Mouse (Mus musculus): ENCODE measurements around the gene Rsrc1. TPM values are rescaled to one million over a fixed set of nuclear protein-coding genes. Genes with fewer than 3 reads are reported as not detected.

The Rsrc1 gene
- polyA plus RNA-seq, 1 experiment from 2014 or later, result 54.1 TPM

DNA sequence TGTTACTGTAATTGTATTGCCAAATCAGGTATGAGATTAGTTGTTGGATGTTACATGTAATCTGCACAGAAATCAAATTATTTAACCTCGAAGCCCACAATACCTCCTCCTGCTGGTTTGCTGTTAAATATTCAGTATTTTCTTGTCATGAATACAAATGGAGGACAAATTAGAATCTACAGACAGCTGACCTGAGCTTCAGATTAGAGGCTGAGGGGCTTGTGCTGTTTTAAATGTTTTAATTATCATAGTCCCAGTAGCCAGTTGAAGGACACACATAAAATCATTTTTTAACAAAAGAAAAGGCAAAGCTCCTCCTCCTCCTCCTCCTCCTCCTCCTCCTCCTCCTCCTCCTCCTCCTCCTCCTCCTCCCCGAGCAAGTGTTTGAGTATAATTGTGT is 327.5 kb downstream of the Rsrc1 start:
- Histone ChIP-seq H3K9me3 (no peaks in the 10 kb centered on the region), H3K27ac (replicated peaks) (peak overlapping the region; percentile 58), H3K4me2 (replicated peaks) (no peak overlapping the region), H3K4me1 (0 out of 2 replicates have a peak, but pooled peaks cover 2% of the 10 kb centered on the region), H3K4me3 (no peak overlapping the region), H3K36me3 (no peaks in the 10 kb centered on the region), H3K9ac (replicated peaks) (no peak overlapping the region), H3K27me3 (no peaks in the 10 kb centered on the region)
- ATAC-seq (ENCODE audit: low FRiP score, low read depth), result peak; percentile 53; the same call in 1 of the 2 replicates
- 39% methylated on average over 1 of the region's 2 CpGs for WGBS

- Histone ChIP-seq H3K9me3 (no peaks in the 10 kb centered on the region), H3K9ac (replicated peaks) (no peak overlapping the region), H3K4me3 (no peak overlapping the region), H3K4me1 (0 out of 2 replicates have a peak, but pooled peaks cover 2% of the 10 kb centered on the region), H3K36me3 (no peaks in the 10 kb centered on the region), H3K27ac (replicated peaks) (no peak overlapping the region), H3K27me3 (no peaks in the 10 kb centered on the region), H3K4me2 (replicated peaks) (no peak overlapping the region)
- 38% methylated on average over 7 of the region's 7 CpGs for WGBS
- ATAC-seq (ENCODE audit: low FRiP score, low read depth), result peak; percentile 82
These were observed 328.6 kb downstream of the Rsrc1 start for GRCm38 (mm10) chr3:67309644-67310311.

- Histone ChIP-seq H3K9me3 (no peaks in the 10 kb centered on the region), H3K4me3 (no peak overlapping the region), H3K4me2 (replicated peaks) (no peak overlapping the region), H3K9ac (replicated peaks) (no peak overlapping the region), H3K4me1 (0 out of 2 replicates have a peak, but pooled peaks cover 2% of the 10 kb centered on the region), H3K27me3 (no peaks in the 10 kb centered on the region), H3K36me3 (no peaks in the 10 kb centered on the region), H3K27ac (replicated peaks) (no peak overlapping the region)
- ATAC-seq (ENCODE audit: low FRiP score, low read depth), result no peak
- 63% methylated on average over 2 of the region's 2 CpGs for WGBS
These were observed 330.2 kb downstream of the Rsrc1 start for GRCm38 (mm10) chr3:67311436-67311835.

DNA sequence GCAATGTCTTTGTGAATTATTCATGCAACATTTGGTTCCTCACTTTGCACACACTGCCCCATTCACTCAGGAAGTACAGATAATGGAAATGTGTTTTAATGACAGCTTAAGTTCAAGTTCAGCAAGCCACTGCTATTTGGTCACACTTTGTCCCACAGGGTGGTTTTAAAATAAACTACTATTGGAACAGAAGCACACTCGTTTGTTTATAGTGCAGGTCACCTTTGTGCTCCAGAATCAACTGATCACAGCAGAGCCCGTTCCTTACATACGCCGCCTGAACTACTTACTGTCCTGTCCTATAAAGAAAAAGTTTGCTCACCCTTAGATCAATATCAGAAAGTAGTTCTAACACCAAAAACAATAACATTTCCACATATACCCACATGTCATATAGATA is 341.2 kb downstream of the Rsrc1 start:
- H3K9ac ChIP-seq (replicated peaks), result no peak overlapping the region
- H3K4me2 ChIP-seq (replicated peaks), result no peak overlapping the region
- H3K4me1 ChIP-seq, result no peaks in the 10 kb centered on the region
- no peaks in the 10 kb centered on the region for H3K9me3 ChIP-seq
- no peak overlapping the region for H3K27ac ChIP-seq (replicated peaks)
- ATAC-seq (ENCODE audit: low FRiP score, low read depth), result no peak
- H3K27me3 ChIP-seq, result no peaks in the 10 kb centered on the region
- no peaks in the 10 kb centered on the region for H3K36me3 ChIP-seq
- WGBS, result 89% methylated on average over 4 of the region's 4 CpGs
- H3K4me3 ChIP-seq, result no peak overlapping the region

DNA sequence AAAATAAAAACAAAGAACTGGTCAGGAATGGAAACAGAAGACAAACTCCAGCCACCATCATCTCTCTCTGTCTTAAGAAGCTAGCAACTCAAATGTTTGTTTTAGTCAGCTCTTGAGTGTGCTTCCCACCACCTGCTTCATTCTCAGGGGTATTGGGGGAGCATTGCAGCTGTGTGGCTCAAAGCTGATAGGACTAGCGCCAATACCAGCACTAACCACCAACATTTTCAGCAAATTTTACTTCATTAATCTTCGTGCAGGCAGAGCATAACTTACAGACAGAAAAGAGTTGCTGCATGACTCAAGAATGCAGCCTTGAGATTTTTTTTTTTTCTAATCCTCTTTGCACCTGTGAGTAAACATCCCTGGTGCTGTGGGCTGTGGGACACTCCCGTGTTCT is 358.4 kb downstream of the Rsrc1 start:
- Histone ChIP-seq H3K9ac (replicated peaks) (no peak overlapping the region), H3K4me1 (peaks cover 6% of the 10 kb centered on the region; the same call in 1 of the 2 replicates), H3K4me2 (replicated peaks) (no peak overlapping the region), H3K9me3 (no peaks in the 10 kb centered on the region), H3K27me3 (no peaks in the 10 kb centered on the region), H3K4me3 (no peak overlapping the region), H3K36me3 (no peaks in the 10 kb centered on the region), H3K27ac (replicated peaks) (no peak overlapping the region)
- no peak for ATAC-seq (ENCODE audit: low FRiP score, low read depth)
- 60% methylated on average over 3 of the region's 3 CpGs for WGBS

- no peak overlapping the region for H3K9ac ChIP-seq (replicated peaks)
- no peaks in the 10 kb centered on the region for H3K36me3 ChIP-seq
- H3K27me3 ChIP-seq, result no peaks in the 10 kb centered on the region
- H3K4me3 ChIP-seq, result no peak overlapping the region
- peaks cover 6% of the 10 kb centered on the region; the same call in 1 of the 2 replicates for H3K4me1 ChIP-seq
- WGBS, result 62% methylated on average over 7 of the region's 7 CpGs
- H3K4me2 ChIP-seq (replicated peaks), result no peak overlapping the region
- no peak overlapping the region for H3K27ac ChIP-seq (replicated peaks)
- no peak for ATAC-seq (ENCODE audit: low FRiP score, low read depth)
- no peaks in the 10 kb centered on the region for H3K9me3 ChIP-seq
These were observed 359.7 kb downstream of the Rsrc1 start for GRCm38 (mm10) chr3:67340921-67341320.

GRCm38 (mm10) chr3:67343004-67343662 is 361.9 kb downstream of the Rsrc1 start:
- H3K9me3 ChIP-seq, result no peaks in the 10 kb centered on the region
- no peak overlapping the region for H3K27ac ChIP-seq (replicated peaks)
- no peaks in the 10 kb centered on the region for H3K36me3 ChIP-seq
- no peaks in the 10 kb centered on the region for H3K27me3 ChIP-seq
- ATAC-seq (ENCODE audit: low FRiP score, low read depth), result peak; percentile 14; the same call in 1 of the 2 replicates
- no peak overlapping the region for H3K4me2 ChIP-seq (replicated peaks)
- 58% methylated on average over 5 of the region's 5 CpGs for WGBS
- no peak overlapping the region for H3K9ac ChIP-seq (replicated peaks)
- H3K4me3 ChIP-seq, result no peak overlapping the region
- peaks cover 10% of the 10 kb centered on the region; the same call in 1 of the 2 replicates for H3K4me1 ChIP-seq

- Histone ChIP-seq H3K4me1 (peaks cover 10% of the 10 kb centered on the region; the same call in 1 of the 2 replicates), H3K9me3 (no peaks in the 10 kb centered on the region), H3K4me2 (replicated peaks) (no peak overlapping the region), H3K36me3 (no peaks in the 10 kb centered on the region), H3K27ac (replicated peaks) (no peak overlapping the region), H3K9ac (replicated peaks) (no peak overlapping the region), H3K4me3 (no peak overlapping the region), H3K27me3 (no peaks in the 10 kb centered on the region)
- 0 out of 2 replicates have a peak, but pooled peaks have one; percentile 20 for ATAC-seq (ENCODE audit: low FRiP score, low read depth)
- 8% methylated on average over 2 of the region's 2 CpGs for WGBS
These were observed 363.4 kb downstream of the Rsrc1 start for GRCm38 (mm10) chr3:67344599-67344998.

DNA sequence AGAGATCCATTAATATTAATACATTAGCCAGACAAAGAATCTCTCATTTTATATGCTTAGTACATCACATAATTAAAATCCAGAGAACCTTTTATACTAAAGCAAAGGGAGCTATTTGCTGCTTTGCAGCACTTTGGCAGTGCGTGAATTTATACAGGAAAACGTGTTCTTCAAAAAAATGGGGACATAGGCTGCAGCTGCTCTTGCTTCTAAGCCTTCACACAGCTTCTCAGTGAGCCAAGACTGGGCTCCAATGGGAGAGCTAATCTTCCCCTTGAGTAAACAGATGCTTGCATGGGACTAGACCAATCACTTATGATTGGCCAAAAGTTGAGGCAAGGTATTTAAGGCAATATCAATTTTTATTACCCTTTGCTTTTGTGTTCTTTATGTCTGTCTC is 365.5 kb downstream of the Rsrc1 start:
- no peak for ATAC-seq (ENCODE audit: low FRiP score, low read depth)
- Histone ChIP-seq H3K4me3 (no peak overlapping the region), H3K27me3 (no peaks in the 10 kb centered on the region), H3K27ac (replicated peaks) (no peak overlapping the region; the same call in 1 of the 2 replicates), H3K36me3 (no peaks in the 10 kb centered on the region), H3K4me1 (peaks cover 9% of the 10 kb centered on the region; the same call in 1 of the 2 replicates), H3K9me3 (no peaks in the 10 kb centered on the region), H3K9ac (replicated peaks) (no peak overlapping the region), H3K4me2 (replicated peaks) (no peak overlapping the region)
- WGBS, result 55% methylated on average over 2 of the region's 2 CpGs

DNA sequence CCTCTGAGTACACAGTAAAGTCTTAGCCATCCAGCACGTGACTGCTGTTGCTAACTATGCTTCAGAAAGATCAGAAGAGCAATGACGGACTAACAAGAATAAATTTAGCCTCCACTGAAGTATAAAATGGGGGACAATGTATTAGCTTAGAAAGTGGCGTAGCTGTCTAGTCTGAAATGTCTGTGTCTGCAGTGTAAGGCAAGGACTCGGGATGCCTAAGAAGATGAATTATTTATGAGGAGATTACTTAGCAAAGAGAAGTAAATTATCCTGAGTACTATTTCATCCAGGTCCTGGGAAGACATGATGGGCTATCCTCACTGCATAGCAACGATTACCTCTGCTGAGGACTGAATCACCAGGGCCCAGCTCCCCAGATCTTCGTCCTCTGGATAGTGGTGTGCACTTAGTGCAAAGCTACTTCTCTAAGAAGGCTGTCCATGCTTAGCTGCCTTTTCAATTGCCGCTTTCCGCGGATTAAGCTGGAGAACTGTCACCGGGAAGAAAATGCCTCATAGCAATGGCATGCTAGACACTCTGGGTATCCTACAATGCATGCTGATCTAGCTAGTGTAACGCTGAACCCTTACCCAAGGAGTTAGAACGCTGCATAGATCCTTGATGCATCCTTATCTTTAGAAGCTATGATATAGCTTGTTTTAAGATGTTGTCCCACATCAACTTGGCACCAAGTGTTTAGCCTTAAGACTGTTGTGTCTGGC is 370.4 kb downstream of the Rsrc1 start:
- H3K27ac ChIP-seq (replicated peaks), result peak overlapping the region; percentile 50
- H3K4me2 ChIP-seq (replicated peaks), result peak overlapping the region; percentile 3; the same call in 1 of the 2 replicates
- no peaks in the 10 kb centered on the region for H3K27me3 ChIP-seq
- peaks cover 12% of the 10 kb centered on the region; the same call in 1 of the 2 replicates for H3K4me1 ChIP-seq
- no peaks in the 10 kb centered on the region for H3K9me3 ChIP-seq
- H3K4me3 ChIP-seq, result no peak overlapping the region
- 32% methylated on average over 12 of the region's 12 CpGs for WGBS
- H3K9ac ChIP-seq (replicated peaks), result no peak overlapping the region
- H3K36me3 ChIP-seq, result no peaks in the 10 kb centered on the region
- peak; percentile 67 for ATAC-seq (ENCODE audit: low FRiP score, low read depth)

GRCm38 (mm10) chr3:67352128-67352762 is 371.1 kb downstream of the Rsrc1 start:
- WGBS, result 46% methylated on average over 2 of the region's 5 CpGs
- Histone ChIP-seq H3K4me2 (replicated peaks) (no peak overlapping the region), H3K27me3 (no peaks in the 10 kb centered on the region)

More at GRCm38 (mm10) chr3:67352128-67352762, 371.1 kb downstream of the Rsrc1 start:
- no peak overlapping the region for H3K4me3 ChIP-seq
- H3K9ac ChIP-seq (replicated peaks), result no peak overlapping the region
- no peaks in the 10 kb centered on the region for H3K9me3 ChIP-seq
- H3K4me1 ChIP-seq, result peaks cover 9% of the 10 kb centered on the region; the same call in 1 of the 2 replicates
- H3K36me3 ChIP-seq, result no peaks in the 10 kb centered on the region
- H3K27ac ChIP-seq (replicated peaks), result peak overlapping the region; percentile 50
- peak; percentile 83 for ATAC-seq (ENCODE audit: low FRiP score, low read depth)
